Mouse (Mus musculus) liver, embryonic 11.5 days (tissue): ENCODE data around the gene Ddx55. TPM values are rescaled to one million over a fixed set of nuclear protein-coding genes. Genes with fewer than 3 reads are reported as not detected.

Experiments used
- ATAC-seq: fragments of 200-750 bp; cut with Nextera tagmentation; replicated peaks from 2 replicates; pipeline ENCODE4 v1.8.0; 2017; ENCODE audit warnings: moderate number of reproducible peaks, mild to moderate bottlenecking, moderate TSS enrichment, moderate library complexity; ENCODE audit not compliant: low FRiP score
- DNase-seq: peaks from one replicate; pipeline ENCODE4 v3.0.0-alpha.2; 2017; ENCODE audit warnings: low spot score
- H3K27ac ChIP-seq: fragments of 300-500 bp; sonication (generic); 2 replicates; pipeline ENCODE4 v1.5.1; 2014; ENCODE audit warnings: mild to moderate bottlenecking, low read depth, low read length, control low read depth
- H3K27me3 ChIP-seq: fragments of 300-500 bp; sonication (generic); replicated peaks from 2 replicates; pipeline ENCODE4 v1.6.1; 2014; ENCODE audit warnings: low read length, mixed read lengths; ENCODE audit not compliant: control insufficient read depth, insufficient read depth
- H3K36me3 ChIP-seq: fragments of 300-500 bp; sonication (generic); 2 replicates; pipeline ENCODE4 v1.6.1; 2014; ENCODE audit warnings: mild to moderate bottlenecking, low read length, moderate library complexity, mixed read lengths; ENCODE audit not compliant: control insufficient read depth, insufficient read depth
- H3K4me1 ChIP-seq: fragments of 300-500 bp; sonication (generic); replicated peaks from 2 replicates; pipeline ENCODE4 v1.6.1; 2014; ENCODE audit warnings: low read length, mixed read lengths; ENCODE audit not compliant: control insufficient read depth, insufficient read depth
- H3K4me2 ChIP-seq: fragments of 300-500 bp; sonication (generic); 2 replicates; pipeline ENCODE4 v1.6.1; 2014; ENCODE audit warnings: mild to moderate bottlenecking, control low read depth, moderate library complexity
- H3K4me3 ChIP-seq: fragments of 300-500 bp; sonication (generic); 2 replicates; pipeline ENCODE4 v1.5.1; 2014; ENCODE audit warnings: low read depth, low read length, control low read depth
- H3K9ac ChIP-seq: fragments of 300-500 bp; sonication (generic); 2 replicates; pipeline ENCODE4 v1.6.1; 2014; ENCODE audit warnings: low read depth, low read length, control low read depth
- H3K9me3 ChIP-seq: fragments of 300-500 bp; sonication (generic); 2 replicates; pipeline ENCODE4 v1.6.1; 2016; ENCODE audit warnings: low read length, inconsistent platforms, mixed read lengths; ENCODE audit not compliant: control insufficient read depth
- WGBS: fragments of 180-500 bp; shearing (Covaris S2); extraction: QIAGEN DNeasy Blood & Tissue Kit; methylation state at CpG from one replicate; pipeline ENCODE4 v1.1.7; 2014; 5-methylcytosine and 5-hydroxymethylcytosine counted together
- polyA plus RNA-seq: library from polyadenylated mRNA; unstranded; fragments of >200 nt; fragmentation: Nextera tagmentation; extraction: Ambion mirVana; gene quantifications from 2 replicates; pipeline ENCODE4 v1.2.1, GENCODE M21; 2014

Gene Ddx55
- polyA plus RNA-seq, 1 experiment from 2014 or later = 19.6 TPM

DNA sequence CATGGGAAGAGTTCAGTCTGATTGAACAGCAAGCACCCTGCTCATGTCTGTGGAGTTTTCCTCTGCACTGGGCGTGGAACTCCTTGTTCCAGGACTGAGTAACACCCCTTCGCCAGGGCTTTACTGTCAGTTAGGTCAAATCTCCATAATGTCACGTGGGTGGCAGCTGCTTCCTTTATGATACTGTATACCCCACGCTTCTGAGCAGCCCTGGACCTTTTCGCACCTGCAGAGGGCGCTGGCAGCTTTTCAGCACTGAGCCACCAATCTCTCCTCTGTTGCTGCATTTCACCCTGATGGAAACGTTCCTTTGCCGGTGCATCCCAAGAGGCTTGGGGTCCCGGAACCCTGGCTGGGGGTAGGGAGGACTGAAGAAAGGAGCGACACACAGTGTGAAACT, 58.3 kb downstream of the Ddx55 start:
- DNase-seq = no peak
- Histone ChIP-seq H3K36me3 (no peaks in the 10 kb centered on the region), H3K9ac (no peak overlapping the region), H3K4me1 (no peaks in the 10 kb centered on the region), H3K27ac (no peak overlapping the region), H3K4me2 (no peak overlapping the region), H3K4me3 (no peak overlapping the region), H3K27me3 (no peaks in the 10 kb centered on the region), H3K9me3 (no peaks in the 10 kb centered on the region)
- ATAC-seq = no peak
- 63% methylated on average over 10 of the region's 10 CpGs for WGBS

DNA sequence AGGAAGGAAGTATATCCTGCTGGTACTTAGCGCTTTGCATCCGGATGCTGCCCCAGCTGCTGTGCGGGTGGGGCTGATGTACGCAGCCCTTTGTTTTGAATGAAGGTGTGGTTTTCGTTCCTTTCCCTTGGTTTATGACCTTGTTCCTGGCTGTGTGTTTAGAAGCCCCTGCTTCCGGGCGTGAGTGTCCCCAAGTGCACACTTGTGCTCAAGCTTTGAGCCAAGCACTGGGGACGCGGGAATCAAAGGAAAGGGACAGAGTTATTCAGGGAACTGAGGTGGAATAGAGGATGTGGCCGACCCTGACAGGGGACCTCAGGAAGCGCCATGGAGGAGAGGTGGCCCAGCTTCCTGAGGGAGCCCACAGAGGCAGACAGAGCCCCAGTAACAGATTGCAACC, 62.0 kb downstream of the Ddx55 start:
- ATAC-seq = no peak
- DNase-seq = no peak
- Histone ChIP-seq H3K9me3 (no peaks in the 10 kb centered on the region), H3K27ac (peak overlapping the region; percentile 48; the same call in 1 of the 2 replicates), H3K4me3 (no peak overlapping the region), H3K9ac (no peak overlapping the region), H3K4me2 (no peak overlapping the region), H3K27me3 (no peaks in the 10 kb centered on the region), H3K36me3 (no peaks in the 10 kb centered on the region), H3K4me1 (no peaks in the 10 kb centered on the region)
- WGBS = 71% methylated on average over 11 of the region's 11 CpGs

DNA sequence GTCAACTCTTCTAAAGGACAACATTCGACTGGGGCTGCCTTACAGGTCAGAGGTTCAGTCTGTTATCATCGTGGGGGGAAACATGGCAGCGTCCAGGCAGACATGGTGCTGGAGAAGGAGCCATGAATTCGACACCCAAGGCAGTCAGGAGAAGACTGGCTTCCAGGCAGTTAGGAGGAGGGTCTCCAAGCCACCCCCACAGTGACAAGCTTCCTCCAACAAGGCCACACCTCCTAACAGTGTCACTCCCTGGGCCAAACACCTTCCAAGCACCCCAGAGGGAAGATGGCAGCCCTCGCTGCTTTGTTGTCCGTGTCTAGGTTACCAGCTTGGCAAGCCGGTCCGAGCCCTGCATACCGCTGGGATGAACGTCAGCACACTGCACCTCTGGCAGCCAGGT, 66.0 kb downstream of the Ddx55 start:
- no peak for DNase-seq
- H3K4me3 ChIP-seq = no peak overlapping the region
- no peak overlapping the region for H3K4me2 ChIP-seq
- H3K4me1 ChIP-seq = no peaks in the 10 kb centered on the region
- ATAC-seq = no peak
- no peaks in the 10 kb centered on the region for H3K27me3 ChIP-seq
- H3K9me3 ChIP-seq = no peaks in the 10 kb centered on the region
- 76% methylated on average over 10 of the region's 10 CpGs for WGBS
- no peak overlapping the region for H3K27ac ChIP-seq
- H3K9ac ChIP-seq = no peak overlapping the region
- H3K36me3 ChIP-seq = no peaks in the 10 kb centered on the region

Other genes starting within 250 kb of the Ddx55 start
- gene Mphosph9, start 224.9 kb upstream of the Ddx55 start, polyA plus RNA-seq = 12.6 and 13.1 TPM in 2 replicates
- gene 2810006K23Rik, start 224.8 kb upstream of the Ddx55 start, polyA plus RNA-seq = 14.6 and 15.5 TPM in 2 replicates
- gene Cdk2ap1, start 189.8 kb upstream of the Ddx55 start, polyA plus RNA-seq = 97.9 and 124 TPM in 2 replicates
- gene Sbno1, start 126.9 kb upstream of the Ddx55 start, polyA plus RNA-seq = 75.2 and 86.4 TPM in 2 replicates
- 132 and 145 TPM in 2 replicates for gene Kmt5a, start 112.9 kb upstream of the Ddx55 start, polyA plus RNA-seq
- gene Rilpl2, start 74.5 kb upstream of the Ddx55 start, polyA plus RNA-seq = 18.7 and 19.8 TPM in 2 replicates
- gene Snrnp35, start 69.7 kb upstream of the Ddx55 start, polyA plus RNA-seq = 13.6 and 14.0 TPM in 2 replicates
- 9.8 and 10.6 TPM in 2 replicates for gene Rilpl1, start 21.5 kb upstream of the Ddx55 start, polyA plus RNA-seq
- gene Tmed2, start 12.2 kb upstream of the Ddx55 start, polyA plus RNA-seq = 521 and 566 TPM in 2 replicates
- 119 and 123 TPM in 2 replicates for gene Eif2b1, start 26.3 kb downstream of the Ddx55 start, polyA plus RNA-seq
- 69.7 and 69.9 TPM in 2 replicates for gene Gtf2h3, start 26.3 kb downstream of the Ddx55 start, polyA plus RNA-seq
- 31.2 and 36.0 TPM in 2 replicates for gene Atp6v0a2, start 75.7 kb downstream of the Ddx55 start, polyA plus RNA-seq
- gene Dnah10, start 172.2 kb downstream of the Ddx55 start, polyA plus RNA-seq = 0.05 and 0.10 TPM in 2 replicates